Comparison of ENCODE assay signal across 9 mouse cellular contexts in the genomic region with DNA sequence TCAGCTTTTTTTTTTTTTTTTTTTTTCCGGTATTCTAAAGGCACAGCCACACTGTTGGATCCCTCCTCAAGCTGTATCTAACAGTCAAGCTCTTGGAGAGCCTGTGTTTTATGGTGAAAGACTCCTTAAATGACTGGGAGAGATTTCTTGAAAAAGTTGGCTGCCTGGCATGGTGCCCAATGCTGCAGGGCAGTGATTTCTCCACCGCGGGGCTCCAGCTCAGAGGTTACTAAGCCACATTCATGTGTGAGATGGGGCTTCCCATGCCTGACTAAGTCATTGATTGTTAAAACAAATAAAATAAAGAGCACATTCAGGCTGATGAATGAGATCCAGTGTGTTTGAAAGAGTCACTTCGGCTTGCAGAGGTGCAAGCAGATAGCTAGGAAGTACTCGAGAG.
A peak's percentile ranks its signal among the peaks of the same experiment; 100 is the strongest.
DNase-seq lines count a peak whose midpoint lies in the region; ATAC-seq and TF ChIP-seq lines count a peak whose summit lies in the region.
"Had no signal": no experiment of that assay in that cellular context is flagged by ENCODE, and none has a peak within 500 bp of the region (broad histone marks: within the 10 kb centered on the region; RNA-seq: fewer than 3 reads in every experiment).

No protein-coding gene starts in this region.

- peak; percentile 24; the same call in 1 of the 2 replicates for TF ChIP-seq CTCF in hindbrain, postnatal 0 days (IDR thresholded peaks at IDR 0.05; ENCODE audit: low read depth)
- TF ChIP-seq CTCF in brain, embryonic 14.5 days (IDR thresholded peaks at IDR 0.05; ENCODE audit: borderline replicate concordance, extremely low read depth, insufficient read depth, insufficient read length), result no peak

- H3K9me3 ChIP-seq in hindbrain, postnatal 0 days (ENCODE audit: low read length), result no peaks in the 10 kb centered on the region
- H3K9me3 ChIP-seq in hindbrain, embryonic 12.5 days (replicated peaks), result no peaks in the 10 kb centered on the region

- no peak for ATAC-seq in hindbrain, postnatal 0 days
- ATAC-seq in hindbrain, embryonic 12.5 days (ENCODE audit: low FRiP score), result no peak

- no peaks in the 10 kb centered on the region; the same call in 1 of the 2 replicates for H3K4me1 ChIP-seq in hindbrain, postnatal 0 days (ENCODE audit: insufficient read depth, low read length)
- H3K4me1 ChIP-seq in hindbrain, embryonic 12.5 days, result no peaks in the 10 kb centered on the region

- 19% methylated on average over 5 of the region's 5 CpGs for WGBS in hindbrain, postnatal 0 days
- 57% methylated on average over 5 of the region's 5 CpGs for WGBS in hindbrain, embryonic 12.5 days

- no peak for TF ChIP-seq POLR2A in brain, embryonic 14.5 days (IDR thresholded peaks at IDR 0.05; ENCODE audit: borderline replicate concordance, extremely low read depth, insufficient read depth, insufficient read length, poor library complexity, severe bottlenecking)

- H3K36me3 ChIP-seq in hindbrain, postnatal 0 days (ENCODE audit: insufficient read depth, low read length), result no peaks in the 10 kb centered on the region
- H3K36me3 ChIP-seq in hindbrain, embryonic 12.5 days, result no peaks in the 10 kb centered on the region

- no peaks in the 10 kb centered on the region for H3K27me3 ChIP-seq in hindbrain, postnatal 0 days (ENCODE audit: insufficient read depth, low read length)
- H3K27me3 ChIP-seq in hindbrain, embryonic 12.5 days, result no peaks in the 10 kb centered on the region

- no peak overlapping the region for H3K9ac ChIP-seq in hindbrain, postnatal 0 days (replicated peaks; ENCODE audit: low read length)
- no peak overlapping the region for H3K9ac ChIP-seq in hindbrain, embryonic 12.5 days

- no peak overlapping the region for H3K4me2 ChIP-seq in hindbrain, postnatal 0 days (ENCODE audit: low read depth, low read length)
- H3K4me2 ChIP-seq in hindbrain, embryonic 12.5 days (replicated peaks), result no peak overlapping the region

- peak; percentile 51 for DNase-seq in hindbrain, postnatal 0 days (ENCODE audit: low spot score)
- DNase-seq in ovary, postnatal 14 days (ENCODE audit: low spot score), result peak; percentile 37
- DNase-seq in ovary, postnatal 10 days (ENCODE audit: low spot score), result no peak
- DNase-seq in brain, embryonic 14.5 days (ENCODE audit: low read depth), result peak; percentile 26
- DNase-seq in lung, postnatal 36 days, result peak; percentile 6
- no peak for DNase-seq in thymus, postnatal 36 days

- H3K4me3 ChIP-seq in hindbrain, postnatal 0 days (ENCODE audit: low read length), result no peak overlapping the region
- no peak overlapping the region for H3K4me3 ChIP-seq in hindbrain, embryonic 12.5 days
- H3K4me3 ChIP-seq: erythroblast, embryonic 14.5 days had no signal

- H3K27ac ChIP-seq in hindbrain, postnatal 0 days, result no peak overlapping the region
- H3K27ac ChIP-seq in hindbrain, embryonic 12.5 days, result no peak overlapping the region
- H3K27ac ChIP-seq: macrophage had no signal

Comparison
In these comparisons a context has a peak if more than half of its experiments do, and no peak if none do; other contexts are left out.
1. DNase-seq: peak in hindbrain, postnatal 0 days (single experiment), ovary, postnatal 14 days (single experiment), brain, embryonic 14.5 days (single experiment) and lung, postnatal 36 days (single experiment); none in ovary, postnatal 10 days (single experiment) and thymus, postnatal 36 days (0 of 2).